In genomic region chr19:41800451-41800850, GRCm38 (mm10) we compare ENCODE assay signal across 10 mouse cellular contexts. TPM values are rescaled to one million over a fixed set of nuclear protein-coding genes. Genes with fewer than 3 reads are reported as not detected.
DNase-seq lines count a peak whose midpoint lies in the region; ATAC-seq lines count a peak whose summit lies in the region.
"Had no signal": no experiment of that assay in that cellular context is flagged by ENCODE, and none has a peak within 500 bp of the region (broad histone marks: within the 10 kb centered on the region; RNA-seq: fewer than 3 reads in every experiment).

No protein-coding gene starts in this region.

- peak overlapping the region; percentile 76; the same call in 1 of the 2 replicates for H3K9ac ChIP-seq in lung, embryonic 15.5 days
- H3K9ac ChIP-seq in forebrain, embryonic 12.5 days = peak overlapping the region; percentile 82
- peak overlapping the region; percentile 86 for H3K9ac ChIP-seq in limb, embryonic 13.5 days
- no peak overlapping the region for H3K9ac ChIP-seq in neural tube, embryonic 15.5 days (replicated peaks)

- peak overlapping the region; percentile 67 for H3K4me2 ChIP-seq in lung, embryonic 15.5 days
- H3K4me2 ChIP-seq in forebrain, embryonic 12.5 days = peak overlapping the region; percentile 77
- peak overlapping the region; percentile 80 for H3K4me2 ChIP-seq in limb, embryonic 13.5 days (replicated peaks)
- H3K4me2 ChIP-seq in neural tube, embryonic 15.5 days = peak overlapping the region; percentile 63

- no peaks in the 10 kb centered on the region for H3K36me3 ChIP-seq in lung, embryonic 15.5 days
- H3K36me3 ChIP-seq in forebrain, embryonic 12.5 days (replicated peaks) = 0 out of 2 replicates have a peak, but pooled peaks cover 2% of the 10 kb centered on the region
- no peaks in the 10 kb centered on the region for H3K36me3 ChIP-seq in limb, embryonic 13.5 days
- H3K36me3 ChIP-seq in neural tube, embryonic 15.5 days = no peaks in the 10 kb centered on the region

- no peaks in the 10 kb centered on the region for H3K9me3 ChIP-seq in lung, embryonic 15.5 days
- no peaks in the 10 kb centered on the region for H3K9me3 ChIP-seq in forebrain, embryonic 12.5 days
- H3K9me3 ChIP-seq in limb, embryonic 13.5 days = peaks cover under 1% of the 10 kb centered on the region
- no peaks in the 10 kb centered on the region for H3K9me3 ChIP-seq in neural tube, embryonic 15.5 days (replicated peaks)

- no peaks in the 10 kb centered on the region for H3K27me3 ChIP-seq in lung, embryonic 15.5 days
- no peaks in the 10 kb centered on the region for H3K27me3 ChIP-seq in forebrain, embryonic 12.5 days
- no peaks in the 10 kb centered on the region for H3K27me3 ChIP-seq in limb, embryonic 13.5 days
- 0 out of 2 replicates have a peak, but pooled peaks cover 3% of the 10 kb centered on the region for H3K27me3 ChIP-seq in neural tube, embryonic 15.5 days (replicated peaks)

- WGBS in lung, embryonic 15.5 days = 47% methylated on average over 6 of the region's 6 CpGs
- 37% methylated on average over 6 of the region's 6 CpGs for WGBS in forebrain, embryonic 12.5 days
- WGBS in limb, embryonic 13.5 days = 43% methylated on average over 6 of the region's 6 CpGs
- 52% methylated on average over 6 of the region's 6 CpGs for WGBS in neural tube, embryonic 15.5 days

- H3K4me3 ChIP-seq in lung, embryonic 15.5 days = peak overlapping the region; percentile 80
- H3K4me3 ChIP-seq in forebrain, embryonic 12.5 days (replicated peaks) = peak overlapping the region; percentile 92
- peak overlapping the region; percentile 91 for H3K4me3 ChIP-seq in limb, embryonic 13.5 days
- H3K4me3 ChIP-seq in neural tube, embryonic 15.5 days (replicated peaks) = peak overlapping the region; percentile 84

- ATAC-seq in lung, embryonic 15.5 days (ENCODE audit: borderline replicate concordance, extremely low read depth, low FRiP score, low TSS enrichment) = no peak
- no peak for ATAC-seq in forebrain, embryonic 12.5 days (ENCODE audit: low FRiP score)
- ATAC-seq in limb, embryonic 13.5 days (ENCODE audit: low FRiP score, low read depth) = no peak
- no peak for ATAC-seq in neural tube, embryonic 15.5 days (ENCODE audit: low FRiP score)

- intact Hi-C loops in left cerebral cortex, postnatal 4 days (cut with DNase I) = no loop called here

- DNase-seq in lung, postnatal 4 days = no peak
- no peak for DNase-seq in c-Kit-positive CD71-positive TER-119-positive erythroid progenitor cells, embryonic 14.5 days (ENCODE audit: low spot score)
- DNase-seq in cerebellum, adult 8-10 months = no peak
- DNase-seq in left cerebral cortex, postnatal 4 days = no peak
- DNase-seq: kidney, adult 8-10 months; thymus, adult 2 months had no signal

- H3K27ac ChIP-seq in lung, embryonic 15.5 days = no peak overlapping the region
- H3K27ac ChIP-seq in forebrain, embryonic 12.5 days = no peak overlapping the region
- H3K27ac ChIP-seq in limb, embryonic 13.5 days = no peak overlapping the region
- no peak overlapping the region for H3K27ac ChIP-seq in neural tube, embryonic 15.5 days (replicated peaks)

- peaks cover 17% of the 10 kb centered on the region for H3K4me1 ChIP-seq in lung, embryonic 15.5 days
- peaks cover 23% of the 10 kb centered on the region for H3K4me1 ChIP-seq in forebrain, embryonic 12.5 days
- H3K4me1 ChIP-seq in limb, embryonic 13.5 days = peaks cover 15% of the 10 kb centered on the region
- H3K4me1 ChIP-seq in neural tube, embryonic 15.5 days = peaks cover 12% of the 10 kb centered on the region

RNA-seq across cellular contexts. Expression of gene Arhgap19, which starts 1.4 kb away (rescaled TPM):
- polyA plus RNA-seq in lung, embryonic 15.5 days (2015; fragmentation: Nextera tagmentation; extraction: Ambion mirVana) = 29.8 and 30.8 TPM in 2 replicates
- 36.0 and 38.8 TPM in 2 replicates for polyA plus RNA-seq in forebrain, embryonic 12.5 days (2016; fragmentation: Nextera tagmentation; extraction: Ambion mirVana)
- 21.6 and 23.1 TPM in 2 replicates for polyA plus RNA-seq in limb, embryonic 13.5 days (2015; fragmentation: Nextera tagmentation; extraction: Ambion mirVana)
- 4.8 and 8.7 TPM in 2 replicates for polyA plus RNA-seq in neural tube, embryonic 15.5 days (2015; fragmentation: Nextera tagmentation; extraction: Ambion mirVana)
- 1 to 10 TPM; 4.2 to 4.3 TPM for total RNA-seq in left cerebral cortex, postnatal 4 days (2021)

RNA-seq across cellular contexts. Expression of gene Frat1, which starts 29.3 kb away (rescaled TPM):
- polyA plus RNA-seq in lung, embryonic 15.5 days (2015; fragmentation: Nextera tagmentation; extraction: Ambion mirVana) = 7.2 and 7.3 TPM in 2 replicates
- 18.1 and 20.5 TPM in 2 replicates for polyA plus RNA-seq in forebrain, embryonic 12.5 days (2016; fragmentation: Nextera tagmentation; extraction: Ambion mirVana)
- polyA plus RNA-seq in limb, embryonic 13.5 days (2015; fragmentation: Nextera tagmentation; extraction: Ambion mirVana) = 6.0 and 6.1 TPM in 2 replicates
- 20.1 and 22.7 TPM in 2 replicates for polyA plus RNA-seq in neural tube, embryonic 15.5 days (2015; fragmentation: Nextera tagmentation; extraction: Ambion mirVana)
- 10 to 100 TPM; 20.4 to 21.7 TPM for total RNA-seq in left cerebral cortex, postnatal 4 days (2021)

RNA-seq across cellular contexts. Expression of gene Frat2, which starts 47.5 kb away (rescaled TPM):
- 4.1 and 4.4 TPM in 2 replicates for polyA plus RNA-seq in lung, embryonic 15.5 days (2015; fragmentation: Nextera tagmentation; extraction: Ambion mirVana)
- 19.3 and 22.7 TPM in 2 replicates for polyA plus RNA-seq in forebrain, embryonic 12.5 days (2016; fragmentation: Nextera tagmentation; extraction: Ambion mirVana)
- 2.8 and 3.1 TPM in 2 replicates for polyA plus RNA-seq in limb, embryonic 13.5 days (2015; fragmentation: Nextera tagmentation; extraction: Ambion mirVana)
- 7.0 and 7.1 TPM in 2 replicates for polyA plus RNA-seq in neural tube, embryonic 15.5 days (2015; fragmentation: Nextera tagmentation; extraction: Ambion mirVana)
- total RNA-seq in left cerebral cortex, postnatal 4 days (2021) = 10 to 100 TPM; 13.3 to 14.1 TPM

RNA-seq across cellular contexts. Expression of gene Slit1, which starts 57.0 kb away (rescaled TPM):
- polyA plus RNA-seq in lung, embryonic 15.5 days (2015; fragmentation: Nextera tagmentation; extraction: Ambion mirVana) = 0.11 and 0.42 TPM in 2 replicates
- polyA plus RNA-seq in forebrain, embryonic 12.5 days (2016; fragmentation: Nextera tagmentation; extraction: Ambion mirVana) = 11.0 and 14.0 TPM in 2 replicates
- 0.29 and 0.32 TPM in 2 replicates for polyA plus RNA-seq in limb, embryonic 13.5 days (2015; fragmentation: Nextera tagmentation; extraction: Ambion mirVana)
- polyA plus RNA-seq in neural tube, embryonic 15.5 days (2015; fragmentation: Nextera tagmentation; extraction: Ambion mirVana) = 32.8 and 36.8 TPM in 2 replicates
- 10 to 100 TPM; 56.8 to 70.8 TPM for total RNA-seq in left cerebral cortex, postnatal 4 days (2021)
